Mouse (Mus musculus) hindbrain, postnatal 0 days (tissue): ENCODE data around the gene Nat8f2. TPM values are rescaled to one million over a fixed set of nuclear protein-coding genes. Genes with fewer than 3 reads are reported as not detected.
"Not testable (repeated sequence)": the region's sequence is repeated elsewhere in the genome, so short reads cannot be mapped to it uniquely, and the experiment has no call there.

ENCODE experiments used
- ATAC-seq: fragments of 200-750 bp; cut with Nextera tagmentation; 2 replicates; pipeline ENCODE4 v1.8.0; 2017; ENCODE audit warnings: mild to moderate bottlenecking, moderate TSS enrichment, moderate library complexity
- DNase-seq: peaks from one replicate; pipeline ENCODE4 v3.0.0-alpha.2; 2015; ENCODE audit warnings: low spot score
- H3K27ac ChIP-seq: fragments of 300-500 bp; sonication (generic); 2 replicates; pipeline ENCODE4 v1.5.1; 2014; ENCODE audit warnings: mild to moderate bottlenecking
- H3K27me3 ChIP-seq: fragments of 300-500 bp; sonication (generic); 2 replicates; pipeline ENCODE4 v1.6.1; 2014; ENCODE audit warnings: low read length, mixed read lengths; ENCODE audit not compliant: insufficient read depth
- H3K36me3 ChIP-seq: fragments of 300-500 bp; sonication (generic); 2 replicates; pipeline ENCODE4 v1.6.1; 2014; ENCODE audit warnings: low read length, mixed read lengths; ENCODE audit not compliant: insufficient read depth
- H3K4me1 ChIP-seq: fragments of 300-500 bp; sonication (generic); 2 replicates; pipeline ENCODE4 v1.6.1; 2014; ENCODE audit warnings: antibody characterized with exemption, low read length, mixed read lengths; ENCODE audit not compliant: insufficient read depth
- H3K4me2 ChIP-seq: fragments of 300-500 bp; sonication (generic); 2 replicates; pipeline ENCODE4 v1.6.1; 2014; ENCODE audit warnings: low read depth, mild to moderate bottlenecking, low read length, moderate library complexity, mixed read lengths
- H3K4me3 ChIP-seq: fragments of 300-500 bp; sonication (generic); 2 replicates; pipeline ENCODE4 v1.5.1; 2014; ENCODE audit warnings: low read length
- H3K9ac ChIP-seq: fragments of 300-500 bp; sonication (generic); replicated peaks from 2 replicates; pipeline ENCODE4 v1.6.1; 2014; ENCODE audit warnings: mild to moderate bottlenecking, low read length, moderate library complexity, mixed read lengths
- H3K9me3 ChIP-seq: fragments of 300-500 bp; sonication (generic); 2 replicates; pipeline ENCODE4 v1.6.1; 2016; ENCODE audit warnings: low read length, mixed read lengths
- CTCF ChIP-seq: IDR thresholded peaks from 2 replicates; pipeline ENCODE4 v1.5.1; 2016; ENCODE audit warnings: antibody characterized with exemption, control low read depth, low read depth
- WGBS: fragments of 180-500 bp; shearing (Covaris S2); extraction: QIAGEN DNeasy Blood & Tissue Kit; methylation state at CpG from one replicate; pipeline ENCODE4 v1.1.7; 2014; 5-methylcytosine and 5-hydroxymethylcytosine counted together
- polyA plus RNA-seq: library from polyadenylated mRNA; unstranded; fragments of >200 nt; fragmentation: Nextera tagmentation; extraction: Ambion mirVana; gene quantifications from 2 replicates; pipeline ENCODE4 v1.2.1, GENCODE M21; 2015
- total RNA-seq: library from RNA; depleted of rRNA; stranded (reverse); fragments of >200 nt; gene quantifications from 2 replicates; pipeline ENCODE4 v1.2.3, GENCODE M21; 2014

The Nat8f2 gene
- total and polyA plus RNA-seq, 2 experiments from 2014 or later: not detected

DNA sequence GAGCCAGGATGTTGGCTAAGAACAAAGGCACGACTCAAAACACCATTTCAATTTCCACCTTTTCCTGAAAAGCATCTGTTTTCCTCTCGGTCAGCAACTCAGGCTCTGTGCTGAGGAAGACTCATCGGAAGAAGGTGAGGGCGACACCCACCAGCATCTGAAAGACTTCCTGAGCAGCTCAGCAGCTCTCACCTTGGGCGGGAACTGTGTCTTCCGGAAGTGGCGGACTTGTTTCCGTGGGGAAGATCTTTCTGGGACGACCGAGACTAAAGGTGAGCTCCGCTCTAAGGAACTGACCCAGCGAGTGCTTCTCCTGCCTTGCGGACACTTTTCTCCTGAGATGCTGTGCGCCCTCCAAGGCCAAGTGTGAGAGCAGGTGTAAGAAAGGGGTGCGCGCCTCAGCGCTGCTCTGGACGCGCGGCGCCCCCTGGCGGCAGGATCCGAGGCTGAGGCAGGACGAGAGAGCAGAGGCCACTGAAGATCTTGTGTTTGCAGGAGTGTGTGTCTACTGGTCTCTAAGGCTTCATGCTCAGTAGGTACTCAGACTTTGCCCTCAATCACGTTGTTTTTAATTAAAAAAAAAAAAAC lies 26.2 kb upstream of the Nat8f2 start:
- WGBS: 74% methylated on average over 25 of the region's 25 CpGs
- H3K9me3 ChIP-seq, H3K9ac ChIP-seq, DNase-seq, H3K27me3 ChIP-seq, H3K4me2 ChIP-seq, H3K36me3 ChIP-seq, ATAC-seq, H3K4me3 ChIP-seq, H3K4me1 ChIP-seq, H3K27ac ChIP-seq: not testable (repeated sequence)
- peak; percentile 64 for TF ChIP-seq CTCF

DNA sequence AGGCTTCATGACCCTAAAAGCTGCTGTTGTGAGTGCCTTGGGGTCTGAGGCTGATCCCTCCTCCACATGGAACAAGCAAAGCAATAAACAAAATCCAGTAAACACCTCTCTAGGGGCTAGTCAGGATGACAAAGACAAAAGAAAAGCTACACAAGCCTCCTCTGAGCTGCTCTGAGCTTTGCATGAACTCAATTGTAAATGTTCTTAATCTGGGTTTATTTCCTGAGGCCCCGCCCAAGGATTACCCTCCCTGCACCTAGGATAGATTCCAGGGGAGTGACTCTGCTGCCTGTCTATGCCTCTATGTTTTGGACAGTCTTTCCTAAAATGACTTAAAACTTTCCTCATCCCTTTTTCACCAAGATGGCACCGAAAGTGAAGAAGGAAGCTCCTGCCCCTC lies 20.0 kb upstream of the Nat8f2 start:
- Histone ChIP-seq H3K4me2 (no peak overlapping the region), H3K9ac (no peak overlapping the region), H3K9me3 (no peaks in the 10 kb centered on the region), H3K4me3 (no peak overlapping the region), H3K36me3 (no peaks in the 10 kb centered on the region), H3K27me3 (no peaks in the 10 kb centered on the region), H3K27ac (no peak overlapping the region), H3K4me1 (no peaks in the 10 kb centered on the region)
- ATAC-seq (no peak), DNase-seq (no peak)
- no peak for TF ChIP-seq CTCF
- 84% methylated on average over 2 of the region's 2 CpGs for WGBS

GRCm38 (mm10) chr6:85884311-85884710 lies 15.4 kb upstream of the Nat8f2 start:
- H3K9ac ChIP-seq: no peak overlapping the region
- no peak overlapping the region for H3K27ac ChIP-seq
- no peaks in the 10 kb centered on the region for H3K27me3 ChIP-seq
- 79% methylated on average over 1 of the region's 1 CpGs for WGBS
- no peak overlapping the region for H3K4me2 ChIP-seq
- H3K36me3 ChIP-seq: no peaks in the 10 kb centered on the region
- DNase-seq (no peak), ATAC-seq (no peak)
- H3K4me1 ChIP-seq: no peaks in the 10 kb centered on the region
- TF ChIP-seq CTCF: no peak
- H3K9me3 ChIP-seq: no peaks in the 10 kb centered on the region
- no peak overlapping the region for H3K4me3 ChIP-seq

GRCm38 (mm10) chr6:85883246-85883645 lies 14.3 kb upstream of the Nat8f2 start:
- not testable (repeated sequence) for H3K36me3 ChIP-seq, H3K9me3 ChIP-seq, H3K4me2 ChIP-seq, H3K4me3 ChIP-seq, H3K4me1 ChIP-seq, DNase-seq, ATAC-seq, H3K9ac ChIP-seq, H3K27me3 ChIP-seq, H3K27ac ChIP-seq
- WGBS: 94% methylated on average over 9 of the region's 9 CpGs

- Histone ChIP-seq H3K4me2 (no peak overlapping the region), H3K9me3 (no peaks in the 10 kb centered on the region), H3K36me3 (no peaks in the 10 kb centered on the region), H3K4me3 (no peak overlapping the region), H3K9ac (no peak overlapping the region), H3K27me3 (no peaks in the 10 kb centered on the region), H3K27ac (no peak overlapping the region), H3K4me1 (no peaks in the 10 kb centered on the region)
- WGBS: 81% methylated on average over 8 of the region's 8 CpGs
- no peak for TF ChIP-seq CTCF
- DNase-seq (no peak), ATAC-seq (no peak)
Observed at GRCm38 (mm10) chr6:85867726-85868690, 950 bp downstream of the Nat8f2 start.

- 67% methylated on average over 1 of the region's 1 CpGs for whole genome bisulfite sequencing
- H3K36me3 ChIP-seq, H3K4me1 ChIP-seq, H3K4me3 ChIP-seq, H3K4me2 ChIP-seq, ATAC-seq, H3K9ac ChIP-seq, DNase-seq, H3K27me3 ChIP-seq, H3K27ac ChIP-seq, H3K9me3 ChIP-seq: not testable (repeated sequence)
Observed at GRCm38 (mm10) chr6:85866995-85867394, 2.0 kb downstream of the Nat8f2 start.

- not testable (repeated sequence) for ATAC-seq, H3K27me3 ChIP-seq, H3K4me1 ChIP-seq, DNase-seq, H3K27ac ChIP-seq, H3K4me2 ChIP-seq, H3K36me3 ChIP-seq, H3K4me3 ChIP-seq, H3K9ac ChIP-seq, H3K9me3 ChIP-seq
- 84% methylated on average over 3 of the region's 3 CpGs for WGBS
Observed at GRCm38 (mm10) chr6:85866166-85866565, 2.8 kb downstream of the Nat8f2 start.

DNA sequence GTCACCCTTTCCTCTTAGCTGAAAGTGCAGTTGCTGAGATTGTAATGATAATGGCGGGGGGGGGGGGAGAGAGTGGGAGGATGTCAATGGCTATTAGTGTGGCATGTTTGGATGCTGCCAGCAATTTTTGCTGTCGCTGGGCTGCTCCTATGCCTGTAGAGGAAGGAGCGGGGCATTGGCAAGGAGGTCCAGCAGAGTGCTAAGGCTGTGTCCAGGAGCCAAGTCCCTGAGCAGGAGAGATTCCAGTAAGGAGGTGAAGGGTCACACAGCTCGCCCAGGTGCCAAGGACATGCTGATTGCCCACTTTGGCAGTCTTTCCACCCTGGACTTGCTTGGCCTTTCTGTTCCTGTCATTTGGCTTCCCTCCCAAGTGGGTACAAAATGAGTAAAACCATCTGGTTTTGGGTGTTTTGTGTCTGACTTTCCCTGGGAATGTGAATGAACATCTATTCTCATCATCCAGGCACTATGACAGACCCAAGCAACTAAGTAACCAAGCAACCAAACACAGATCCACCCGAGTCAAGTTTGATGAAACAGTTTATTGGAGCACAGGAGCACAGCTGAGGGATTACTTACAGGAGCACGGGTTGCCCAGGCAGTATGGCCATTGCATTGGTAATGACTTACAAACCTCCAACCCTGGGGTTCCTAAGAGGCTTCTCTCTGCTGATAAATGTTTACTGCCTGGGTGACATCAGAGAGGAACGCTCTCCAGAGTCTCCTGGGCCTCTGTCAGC lies 3.9 kb downstream of the Nat8f2 start:
- not testable (repeated sequence) for H3K4me2 ChIP-seq, H3K36me3 ChIP-seq, H3K9ac ChIP-seq, H3K4me3 ChIP-seq, H3K27ac ChIP-seq, H3K9me3 ChIP-seq, H3K27me3 ChIP-seq, H3K4me1 ChIP-seq
- peak; percentile 43 for DNase-seq
- 45% methylated on average over 4 of the region's 7 CpGs for WGBS
- ATAC-seq: peak; percentile 76
